Mouse (Mus musculus) hindbrain, embryonic 10.5 days (tissue): ENCODE measurements around the gene Tas2r106. TPM values are rescaled to one million over a fixed set of nuclear protein-coding genes. Genes with fewer than 3 reads are reported as not detected.

ENCODE experiments used
- DNase-seq: peaks from one replicate; pipeline ENCODE4 v3.0.0-alpha.2; 2017; ENCODE audit warnings: low spot score
- H3K27ac ChIP-seq: fragments of 300-500 bp; sonication (generic); 2 replicates; pipeline ENCODE4 v1.5.1; 2016; ENCODE audit warnings: mild to moderate bottlenecking, moderate library complexity
- H3K27me3 ChIP-seq: fragments of 300-500 bp; sonication (generic); 2 replicates; pipeline ENCODE4 v1.6.1; 2016; ENCODE audit warnings: mild to moderate bottlenecking; ENCODE audit not compliant: poor library complexity, insufficient read depth, severe bottlenecking
- H3K36me3 ChIP-seq: fragments of 300-500 bp; sonication (generic); 2 replicates; pipeline ENCODE4 v1.6.1; 2016; ENCODE audit warnings: mild to moderate bottlenecking, moderate library complexity
- H3K4me1 ChIP-seq: fragments of 300-500 bp; sonication (generic); replicated peaks from 2 replicates; pipeline ENCODE4 v1.6.1; 2016; ENCODE audit warnings: mild to moderate bottlenecking
- H3K4me3 ChIP-seq: fragments of 300-500 bp; sonication (generic); 2 replicates; pipeline ENCODE4 v1.5.1; 2016; ENCODE audit warnings: mild to moderate bottlenecking, moderate library complexity
- H3K9me3 ChIP-seq: fragments of 300-500 bp; sonication (generic); 2 replicates; pipeline ENCODE4 v1.6.1; 2016; ENCODE audit warnings: mild to moderate bottlenecking, moderate library complexity
- WGBS: fragments of 180-500 bp; shearing (Covaris S2); methylation state at CpG from one replicate; pipeline ENCODE4 v1.1.7; 2016; 5-methylcytosine and 5-hydroxymethylcytosine counted together
- polyA plus RNA-seq: library from polyadenylated mRNA; unstranded; fragments of >200 nt; fragmentation: Nextera tagmentation; extraction: Ambion mirVana; gene quantifications from 2 replicates; pipeline ENCODE4 v1.2.1, GENCODE M21; 2016

The Tas2r106 gene
- polyA plus RNA-seq, result not detected in 2 replicates

DNA sequence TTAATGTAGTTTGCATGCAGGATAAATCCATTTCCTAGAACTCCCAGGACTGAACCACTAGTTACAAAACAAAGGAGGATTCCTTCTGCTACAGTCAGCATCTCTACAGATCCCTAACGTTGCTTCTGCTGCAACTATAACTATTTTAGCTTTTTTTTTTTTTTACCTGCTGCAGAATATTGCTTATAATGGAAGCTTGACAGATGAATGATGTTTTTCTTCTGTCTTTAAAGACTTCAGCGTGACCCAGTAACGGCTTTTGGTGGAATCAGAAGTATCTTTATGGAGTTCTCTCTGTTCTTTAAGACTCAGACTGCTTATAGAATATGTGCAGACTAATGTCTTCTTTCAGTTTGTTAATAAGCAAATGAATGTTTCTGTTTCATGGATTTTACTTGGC, at the start of gene Tas2r106:
TSS of gene Tas2r106 (minus strand) at position 101 of the 400 bp plus-strand sequence.
- Histone ChIP-seq H3K36me3 (no peaks in the 10 kb centered on the region), H3K27ac (no peak within 1 kb of the TSS), H3K9me3 (0 out of 2 replicates have a peak, but pooled peaks cover 8% of the 10 kb centered on the region), H3K4me1 (no peaks in the 10 kb centered on the region), H3K4me3 (no peak within 1 kb of the TSS), H3K27me3 (no peaks in the 10 kb centered on the region)
- 77% methylated on average over 3 of the region's 3 CpGs for whole genome bisulfite sequencing
- DNase-seq, result no peak

DNA sequence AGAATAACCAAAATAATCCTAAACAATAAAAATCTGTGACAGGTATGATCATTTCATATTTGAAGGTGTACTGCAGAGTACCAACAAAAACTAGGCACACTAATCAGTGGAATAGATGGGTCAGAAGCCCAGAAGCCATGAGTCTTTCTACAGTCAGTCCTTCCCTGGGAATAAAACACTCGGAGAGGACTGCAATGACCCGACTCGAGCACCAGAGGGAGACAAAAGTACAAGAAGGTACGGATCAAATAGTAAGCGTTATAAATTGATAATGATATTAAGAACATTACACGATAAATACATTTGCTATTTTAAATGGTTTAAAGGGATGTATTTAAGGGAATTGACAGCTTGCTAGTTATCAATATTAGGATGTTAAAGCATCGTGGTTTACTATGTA, 34.1 kb upstream of the Tas2r106 start:
- DNase-seq, result no peak
- WGBS, result 47% methylated on average over 7 of the region's 7 CpGs

GRCm38 (mm10) chr6:131689963-131690362, 11.3 kb upstream of the Tas2r106 start, which contains the start of gene Tas2r114:
TSS of gene Tas2r114 (minus strand) at chr6:131690063.
- Histone ChIP-seq H3K27me3 (no peaks in the 10 kb centered on the region), H3K36me3 (no peaks in the 10 kb centered on the region), H3K4me3 (no peak within 1 kb of the TSS), H3K9me3 (peaks cover 14% of the 10 kb centered on the region; the same call in 1 of the 2 replicates), H3K27ac (no peak within 1 kb of the TSS), H3K4me1 (no peaks in the 10 kb centered on the region)
- DNase-seq, result no peak

More for the DNA sequence above, 34.1 kb upstream of the Tas2r106 start:
- H3K36me3 ChIP-seq, result no peaks in the 10 kb centered on the region
- no peaks in the 10 kb centered on the region for H3K4me1 ChIP-seq
- no peaks in the 10 kb centered on the region for H3K27me3 ChIP-seq
- H3K27ac ChIP-seq, result no peak overlapping the region
- no peak overlapping the region for H3K4me3 ChIP-seq
- H3K9me3 ChIP-seq, result peaks cover 16% of the 10 kb centered on the region

DNA sequence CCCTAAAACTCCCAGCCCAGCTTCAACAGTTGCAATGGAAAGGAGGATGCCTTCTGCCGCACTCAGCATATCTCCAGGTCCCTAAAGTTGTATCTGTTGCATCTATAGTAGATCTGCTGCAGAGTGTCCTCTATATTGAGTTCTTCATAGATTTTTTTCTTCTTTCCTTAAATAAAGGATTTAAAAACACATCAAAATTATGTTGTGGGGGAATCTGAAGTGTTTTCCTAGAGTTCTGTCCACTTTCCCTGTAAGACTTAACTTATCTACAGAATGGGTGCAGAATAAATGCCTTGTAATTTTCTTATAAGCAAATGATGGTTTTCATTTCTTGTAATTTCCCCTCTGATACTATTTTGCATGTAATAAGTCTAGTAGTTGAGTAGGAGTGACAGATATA, 8.7 kb upstream of the Tas2r106 start, which contains the start of gene Tas2r105:
TSS of gene Tas2r105 (minus strand) at position 101 of the 400 bp plus-strand sequence.
- Histone ChIP-seq H3K27me3 (no peaks in the 10 kb centered on the region), H3K4me1 (no peaks in the 10 kb centered on the region), H3K9me3 (0 out of 2 replicates have a peak, but pooled peaks cover 7% of the 10 kb centered on the region), H3K36me3 (no peaks in the 10 kb centered on the region), H3K27ac (no peak within 1 kb of the TSS), H3K4me3 (no peak within 1 kb of the TSS)
- no peak for DNase-seq
- 78% methylated on average over 1 of the region's 1 CpGs for WGBS

DNA sequence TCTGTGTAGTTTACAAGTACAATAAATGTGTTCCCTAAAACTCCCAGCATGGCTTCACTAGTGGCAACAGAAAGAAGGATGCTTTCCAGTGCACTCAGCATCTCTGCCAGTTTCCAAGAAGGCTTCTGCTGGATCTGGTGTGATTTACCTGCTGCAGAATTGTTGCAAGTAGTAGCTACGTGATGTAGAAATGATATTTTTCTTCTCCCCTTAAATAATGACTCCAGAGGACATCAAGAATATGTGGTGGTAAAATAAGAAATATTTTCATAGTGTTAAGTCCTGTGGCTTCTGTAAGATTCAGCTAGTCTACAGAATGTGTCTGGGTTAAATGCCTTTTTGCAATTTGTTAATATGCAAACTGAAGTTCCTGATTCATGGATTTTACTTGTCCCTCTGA, 7.0 kb upstream of the Tas2r106 start, which contains the start of gene Tas2r104:
TSS of gene Tas2r104 (minus strand) at position 101 of the 400 bp plus-strand sequence.
- Histone ChIP-seq H3K4me1 (no peaks in the 10 kb centered on the region), H3K9me3 (no peaks in the 10 kb centered on the region), H3K4me3 (no peak within 1 kb of the TSS), H3K27me3 (no peaks in the 10 kb centered on the region), H3K27ac (no peak within 1 kb of the TSS), H3K36me3 (no peaks in the 10 kb centered on the region)
- 88% methylated on average over 1 of the region's 1 CpGs for WGBS
- no peak for DNase-seq

GRCm38 (mm10) chr6:131660049-131660448, 18.6 kb downstream of the Tas2r106 start, which contains the start of gene Tas2r107:
TSS of gene Tas2r107 (minus strand) at chr6:131660149.
- Histone ChIP-seq H3K27ac (no peak within 1 kb of the TSS), H3K4me3 (no peak within 1 kb of the TSS), H3K27me3 (no peaks in the 10 kb centered on the region), H3K36me3 (no peaks in the 10 kb centered on the region), H3K9me3 (peaks cover 11% of the 10 kb centered on the region; the same call in 1 of the 2 replicates), H3K4me1 (no peaks in the 10 kb centered on the region)
- DNase-seq, result no peak

GRCm38 (mm10) chr6:131630812-131631211, 47.9 kb downstream of the Tas2r106 start, which contains the start of gene Tas2r130:
TSS of gene Tas2r130 (minus strand) at chr6:131630912.
- Histone ChIP-seq H3K27me3 (no peaks in the 10 kb centered on the region), H3K27ac (no peak within 1 kb of the TSS), H3K9me3 (peaks cover 8% of the 10 kb centered on the region; the same call in 1 of the 2 replicates), H3K36me3 (no peaks in the 10 kb centered on the region), H3K4me1 (no peaks in the 10 kb centered on the region), H3K4me3 (no peak within 1 kb of the TSS)
- 81% methylated on average over 3 of the region's 3 CpGs for WGBS
- no peak for DNase-seq

Other genes with a start within 250 kb of the Tas2r106 start
- gene 5430401F13Rik, start 192.5 kb downstream of the Tas2r106 start, polyA plus RNA-seq, result not detected in 2 replicates
- not detected in 2 replicates for gene Gm6619, start 192.5 kb downstream of the Tas2r106 start, polyA plus RNA-seq
- not detected in 2 replicates for gene Tas2r130, start 48.0 kb downstream of the Tas2r106 start, polyA plus RNA-seq
- not detected in 2 replicates for gene Tas2r107, start 18.7 kb downstream of the Tas2r106 start, polyA plus RNA-seq
- not detected in 2 replicates for gene Tas2r104, start 6.9 kb upstream of the Tas2r106 start, polyA plus RNA-seq
- gene Tas2r105, start 8.6 kb upstream of the Tas2r106 start, polyA plus RNA-seq, result not detected in 2 replicates
- not detected in 2 replicates for gene Tas2r114, start 11.2 kb upstream of the Tas2r106 start, polyA plus RNA-seq